Mouse (Mus musculus): ENCODE measurements at regions not wholly inside any gene's neighbourhood (a gene's known extent, or its start where the extent isn't known, plus 50 kb on each side); places are given as distances from the start of the nearest gene placed in this dataset.

DNA sequence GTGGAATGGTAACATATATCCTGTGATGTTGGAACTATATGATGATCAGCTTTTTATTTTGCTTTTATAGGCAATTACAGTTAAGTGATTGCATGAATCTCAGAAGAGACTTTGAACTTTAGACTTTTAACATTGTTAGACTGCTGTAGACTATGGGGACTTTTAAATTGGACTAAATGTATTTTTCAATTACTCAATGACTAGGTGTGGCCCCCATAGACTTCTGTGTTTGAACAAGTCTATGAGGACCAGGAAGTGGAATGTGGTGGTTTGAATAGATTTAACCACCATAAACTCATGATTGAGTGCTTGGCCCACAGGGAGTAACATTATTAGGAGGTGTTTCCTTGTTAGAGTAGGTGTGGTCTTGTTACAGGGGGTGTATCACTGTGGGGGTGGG is 93.9 kb upstream of the Rps6ka3 start:
- H3K4me3 ChIP-seq (ENCODE audit: low read depth, low read length): no peak overlapping the region
- H3K36me3 ChIP-seq (ENCODE audit: control insufficient read depth, insufficient read depth, low read length): no peaks in the 10 kb centered on the region

DNA sequence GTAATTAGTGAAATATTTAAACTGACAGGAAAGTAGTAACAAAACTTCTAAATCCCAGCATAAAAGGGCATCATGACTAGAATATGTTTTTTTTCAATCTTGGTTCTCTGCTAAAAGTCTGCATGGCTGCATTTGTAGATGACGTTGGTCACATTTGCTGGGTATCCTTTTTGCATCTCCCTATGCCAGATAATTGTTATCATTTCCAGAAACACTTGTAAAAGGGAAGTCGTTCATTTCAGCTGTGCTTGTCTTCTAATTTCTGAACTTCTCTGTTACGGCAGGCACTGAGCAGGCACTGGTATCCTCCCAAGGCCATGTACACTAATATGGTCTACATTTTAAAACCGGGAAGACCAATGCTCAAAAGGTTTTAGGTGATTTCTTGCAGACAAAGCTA is 69.6 kb upstream of the Rps6ka3 start:
- no peaks in the 10 kb centered on the region for H3K4me1 ChIP-seq (ENCODE audit: control insufficient read depth, insufficient read depth, low read length)
- H3K27me3 ChIP-seq (ENCODE audit: control insufficient read depth, insufficient read depth, low read depth, low read length): no peaks in the 10 kb centered on the region
- H3K9me3 ChIP-seq (replicated peaks; ENCODE audit: control insufficient read depth, low read length, poor library complexity, severe bottlenecking): no peaks in the 10 kb centered on the region
- no peaks in the 10 kb centered on the region for H3K36me3 ChIP-seq (ENCODE audit: control insufficient read depth, insufficient read depth, low read length)
- H3K9ac ChIP-seq (ENCODE audit: low read depth, low read length): no peak overlapping the region
- no peak overlapping the region for H3K27ac ChIP-seq (ENCODE audit: low read length)
- no peak for ATAC-seq
- no peak overlapping the region for H3K4me2 ChIP-seq (ENCODE audit: low read length)
- no peak overlapping the region for H3K4me3 ChIP-seq (ENCODE audit: low read depth, low read length)
- 77% methylated on average over 4 of the region's 4 CpGs for WGBS

More for the DNA sequence above, 93.9 kb upstream of the Rps6ka3 start:
- Histone ChIP-seq H3K4me2 (ENCODE audit: low read length) (no peak overlapping the region), H3K9me3 (replicated peaks; ENCODE audit: control insufficient read depth, low read length, poor library complexity, severe bottlenecking) (no peaks in the 10 kb centered on the region), H3K9ac (ENCODE audit: low read depth, low read length) (no peak overlapping the region), H3K27me3 (ENCODE audit: control insufficient read depth, insufficient read depth, low read depth, low read length) (no peaks in the 10 kb centered on the region), H3K27ac (ENCODE audit: low read length) (no peak overlapping the region), H3K4me1 (ENCODE audit: control insufficient read depth, insufficient read depth, low read length) (no peaks in the 10 kb centered on the region)
- ATAC-seq: no peak

DNA sequence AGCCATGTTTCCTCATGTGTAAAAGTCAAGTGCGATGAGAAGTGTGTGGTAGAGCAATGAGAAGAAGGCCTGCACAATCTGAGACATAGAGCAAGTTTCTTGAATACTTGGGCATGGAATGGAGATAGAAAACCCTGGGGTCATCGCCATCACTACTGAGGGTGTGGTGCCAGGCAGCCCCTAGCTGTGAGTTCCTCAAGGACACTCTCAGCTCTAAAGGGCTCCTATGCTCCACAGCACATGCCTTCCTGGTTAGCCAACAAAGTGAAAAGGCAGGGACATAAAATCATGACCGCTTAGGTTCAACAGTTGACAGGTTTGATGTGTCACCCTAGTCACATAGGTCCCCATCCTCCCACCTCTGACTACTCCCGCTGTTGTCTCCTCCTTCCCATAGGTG is 66.8 kb upstream of the Rps6ka3 start:
- 89% methylated on average over 4 of the region's 4 CpGs for WGBS
- ATAC-seq: no peak
- H3K36me3 ChIP-seq (ENCODE audit: control insufficient read depth, insufficient read depth, low read length): no peaks in the 10 kb centered on the region

DNA sequence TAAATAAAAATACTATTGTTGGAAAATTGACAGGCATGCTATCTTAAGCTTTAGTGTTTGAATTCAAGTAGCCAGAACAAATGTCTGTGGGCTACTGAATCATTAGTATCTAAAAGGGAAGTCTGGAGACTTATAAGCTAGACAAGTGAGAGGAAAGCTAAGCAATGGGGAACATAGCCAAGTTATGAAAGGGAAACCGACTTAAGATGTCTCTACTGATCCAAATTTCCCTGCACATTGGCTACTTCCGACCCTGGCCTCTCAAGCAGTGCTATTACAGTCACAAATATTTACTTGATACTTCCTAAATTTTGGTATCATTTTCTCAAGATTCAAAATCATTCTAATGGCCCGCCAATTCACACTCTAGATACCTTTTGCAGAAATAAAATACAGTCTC is 65.4 kb upstream of the Rps6ka3 start:
- Histone ChIP-seq H3K4me1 (ENCODE audit: control insufficient read depth, insufficient read depth, low read length) (no peaks in the 10 kb centered on the region), H3K27ac (ENCODE audit: low read length) (no peak overlapping the region), H3K4me3 (ENCODE audit: low read depth, low read length) (no peak overlapping the region), H3K36me3 (ENCODE audit: control insufficient read depth, insufficient read depth, low read length) (no peaks in the 10 kb centered on the region), H3K9me3 (replicated peaks; ENCODE audit: control insufficient read depth, low read length, poor library complexity, severe bottlenecking) (no peaks in the 10 kb centered on the region), H3K9ac (ENCODE audit: low read depth, low read length) (no peak overlapping the region), H3K27me3 (ENCODE audit: control insufficient read depth, insufficient read depth, low read depth, low read length) (no peaks in the 10 kb centered on the region), H3K4me2 (ENCODE audit: low read length) (no peak overlapping the region)
- ATAC-seq: no peak
- 86% methylated on average over 3 of the region's 3 CpGs for WGBS

More for the DNA sequence above, 66.8 kb upstream of the Rps6ka3 start:
- H3K9ac ChIP-seq (ENCODE audit: low read depth, low read length): no peak overlapping the region
- H3K4me1 ChIP-seq (ENCODE audit: control insufficient read depth, insufficient read depth, low read length): no peaks in the 10 kb centered on the region
- H3K4me3 ChIP-seq (ENCODE audit: low read depth, low read length): no peak overlapping the region
- H3K9me3 ChIP-seq (replicated peaks; ENCODE audit: control insufficient read depth, low read length, poor library complexity, severe bottlenecking): no peaks in the 10 kb centered on the region
- H3K27ac ChIP-seq (ENCODE audit: low read length): no peak overlapping the region
- H3K4me2 ChIP-seq (ENCODE audit: low read length): no peak overlapping the region
- H3K27me3 ChIP-seq (ENCODE audit: control insufficient read depth, insufficient read depth, low read depth, low read length): no peaks in the 10 kb centered on the region

DNA sequence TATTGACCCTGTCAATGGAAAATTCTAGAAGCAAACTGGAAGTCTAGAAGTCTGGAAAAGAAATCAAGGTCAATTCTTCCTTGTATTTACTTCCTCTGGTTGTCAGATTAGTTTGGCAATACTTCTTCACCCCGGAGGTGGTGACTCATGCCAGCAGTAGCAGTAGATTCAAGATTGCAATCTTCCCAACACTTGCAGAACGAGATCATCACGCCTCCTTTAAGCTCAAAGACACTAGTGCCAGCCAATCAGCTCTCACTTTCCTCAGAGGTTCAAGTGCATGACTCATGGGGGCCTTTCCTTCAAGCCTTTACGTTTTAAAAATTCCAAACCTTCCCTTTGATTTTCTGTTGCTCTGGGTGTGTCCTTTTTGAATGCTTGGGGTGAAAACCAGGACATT is 64.9 kb upstream of the Rps6ka3 start:
- no peaks in the 10 kb centered on the region for H3K9me3 ChIP-seq (replicated peaks; ENCODE audit: control insufficient read depth, low read length, poor library complexity, severe bottlenecking)
- H3K4me1 ChIP-seq (ENCODE audit: control insufficient read depth, insufficient read depth, low read length): no peaks in the 10 kb centered on the region
- no peak overlapping the region for H3K9ac ChIP-seq (ENCODE audit: low read depth, low read length)
- 68% methylated on average over 4 of the region's 4 CpGs for WGBS
- no peak overlapping the region for H3K4me2 ChIP-seq (ENCODE audit: low read length)
- no peaks in the 10 kb centered on the region for H3K27me3 ChIP-seq (ENCODE audit: control insufficient read depth, insufficient read depth, low read depth, low read length)
- no peak for ATAC-seq
- H3K27ac ChIP-seq (ENCODE audit: low read length): no peak overlapping the region
- no peaks in the 10 kb centered on the region for H3K36me3 ChIP-seq (ENCODE audit: control insufficient read depth, insufficient read depth, low read length)
- H3K4me3 ChIP-seq (ENCODE audit: low read depth, low read length): no peak overlapping the region

DNA sequence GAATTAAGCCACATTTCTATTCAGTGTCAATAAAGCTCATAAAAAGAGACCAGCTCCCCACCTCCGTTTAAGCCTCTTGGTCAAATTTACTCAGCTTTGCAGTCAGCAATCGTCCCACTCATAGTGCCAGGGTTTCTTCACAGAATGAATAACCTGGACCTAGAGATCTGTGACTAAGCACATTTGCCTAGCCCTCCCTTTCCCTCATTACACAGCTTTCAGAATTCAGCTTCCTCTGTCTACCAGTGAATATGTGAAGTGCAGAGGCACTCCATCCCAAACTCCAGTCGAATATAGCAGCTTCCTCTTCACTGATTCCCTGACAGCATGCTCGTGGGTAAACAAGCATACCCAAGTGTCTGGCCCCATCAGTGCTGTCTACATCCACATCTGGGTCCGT is 54.3 kb upstream of the Rps6ka3 start:
- H3K27ac ChIP-seq (ENCODE audit: low read length): no peak overlapping the region
- no peak overlapping the region for H3K9ac ChIP-seq (ENCODE audit: low read depth, low read length)
- ATAC-seq: no peak
- no peaks in the 10 kb centered on the region for H3K9me3 ChIP-seq (replicated peaks; ENCODE audit: control insufficient read depth, low read length, poor library complexity, severe bottlenecking)
- 62% methylated on average over 5 of the region's 5 CpGs for WGBS
- H3K4me1 ChIP-seq (ENCODE audit: control insufficient read depth, insufficient read depth, low read length): no peaks in the 10 kb centered on the region
- H3K4me2 ChIP-seq (ENCODE audit: low read length): no peak overlapping the region
- H3K27me3 ChIP-seq (ENCODE audit: control insufficient read depth, insufficient read depth, low read depth, low read length): no peaks in the 10 kb centered on the region
- H3K36me3 ChIP-seq (ENCODE audit: control insufficient read depth, insufficient read depth, low read length): no peaks in the 10 kb centered on the region
- H3K4me3 ChIP-seq (ENCODE audit: low read depth, low read length): no peak overlapping the region

DNA sequence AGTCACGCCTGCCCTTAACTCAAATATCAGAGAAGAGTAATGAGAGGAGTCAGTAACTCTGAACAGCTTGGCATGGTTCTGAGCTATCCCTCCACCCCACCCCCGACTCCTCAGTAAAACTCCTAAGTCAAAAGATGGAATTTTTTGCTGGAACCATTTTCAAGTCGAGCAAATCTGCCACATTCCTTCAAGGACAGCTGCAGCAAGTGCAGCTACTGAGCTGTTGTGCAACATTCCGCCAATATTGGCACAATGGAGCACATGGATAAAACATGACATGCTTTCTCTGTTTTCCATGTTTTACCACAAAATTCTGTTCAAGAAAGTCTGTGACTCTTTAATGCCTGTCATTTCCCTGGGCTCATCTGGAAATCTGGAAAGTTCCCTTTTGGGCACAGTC is 53.1 kb upstream of the Rps6ka3 start:
- Histone ChIP-seq H3K9me3 (replicated peaks; ENCODE audit: control insufficient read depth, low read length, poor library complexity, severe bottlenecking) (no peaks in the 10 kb centered on the region), H3K4me2 (ENCODE audit: low read length) (no peak overlapping the region), H3K4me3 (ENCODE audit: low read depth, low read length) (no peak overlapping the region), H3K4me1 (ENCODE audit: control insufficient read depth, insufficient read depth, low read length) (no peaks in the 10 kb centered on the region), H3K9ac (ENCODE audit: low read depth, low read length) (no peak overlapping the region), H3K27ac (ENCODE audit: low read length) (no peak overlapping the region), H3K27me3 (ENCODE audit: control insufficient read depth, insufficient read depth, low read depth, low read length) (no peaks in the 10 kb centered on the region), H3K36me3 (ENCODE audit: control insufficient read depth, insufficient read depth, low read length) (no peaks in the 10 kb centered on the region)
- no peak for ATAC-seq
- WGBS: 56% methylated on average over 4 of the region's 4 CpGs

DNA sequence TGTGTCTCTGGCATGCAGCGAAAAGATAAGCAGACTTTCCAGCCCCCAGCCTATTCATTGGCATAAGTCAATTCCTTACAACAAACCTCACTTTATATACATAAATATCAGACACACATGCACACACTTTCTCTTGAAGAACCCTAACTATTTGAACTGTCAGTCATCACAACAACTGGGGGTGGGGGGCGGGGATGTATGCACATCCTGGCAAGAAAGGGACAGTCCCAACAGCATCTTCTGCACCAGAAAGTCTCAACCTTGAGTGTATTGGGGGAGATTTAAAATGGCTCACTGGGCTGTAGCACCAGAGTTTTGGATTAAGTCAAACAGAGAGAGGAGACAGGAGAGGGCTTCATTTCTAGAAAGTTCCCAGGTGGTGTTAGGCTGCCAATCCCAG is 50.4 kb upstream of the Rps6ka3 start:
- no peak overlapping the region for H3K9ac ChIP-seq (ENCODE audit: low read depth, low read length)
- no peaks in the 10 kb centered on the region for H3K27me3 ChIP-seq (ENCODE audit: control insufficient read depth, insufficient read depth, low read depth, low read length)
- no peak overlapping the region for H3K27ac ChIP-seq (ENCODE audit: low read length)
- WGBS: 93% methylated on average over 2 of the region's 2 CpGs
- no peaks in the 10 kb centered on the region for H3K4me1 ChIP-seq (ENCODE audit: control insufficient read depth, insufficient read depth, low read length)
- no peak overlapping the region for H3K4me2 ChIP-seq (ENCODE audit: low read length)
- no peak for ATAC-seq
- H3K36me3 ChIP-seq (ENCODE audit: control insufficient read depth, insufficient read depth, low read length): no peaks in the 10 kb centered on the region
- H3K9me3 ChIP-seq (replicated peaks; ENCODE audit: control insufficient read depth, low read length, poor library complexity, severe bottlenecking): no peaks in the 10 kb centered on the region
- no peak overlapping the region for H3K4me3 ChIP-seq (ENCODE audit: low read depth, low read length)
